Mouse (Mus musculus) neural tube, embryonic 15.5 days (tissue): ENCODE results near the gene Pdss1. TPM values are rescaled to one million over a fixed set of nuclear protein-coding genes. Genes with fewer than 3 reads are reported as not detected.

Source experiments
- ATAC-seq: fragments of 200-750 bp; cut with Nextera tagmentation; 2 replicates; pipeline ENCODE4 v1.8.0; 2017; ENCODE audit warnings: mild to moderate bottlenecking, moderate TSS enrichment, moderate library complexity; ENCODE audit not compliant: low FRiP score
- H3K27ac ChIP-seq: fragments of 300-500 bp; sonication (generic); replicated peaks from 2 replicates; pipeline ENCODE4 v1.5.1; 2015; ENCODE audit warnings: mild to moderate bottlenecking, inconsistent platforms
- H3K27me3 ChIP-seq: fragments of 300-500 bp; sonication (generic); replicated peaks from 2 replicates; pipeline ENCODE4 v1.6.1; 2015; ENCODE audit warnings: inconsistent platforms
- H3K36me3 ChIP-seq: fragments of 300-500 bp; sonication (generic); 2 replicates; pipeline ENCODE4 v1.6.1; 2015; ENCODE audit warnings: inconsistent platforms
- H3K4me1 ChIP-seq: fragments of 300-500 bp; sonication (generic); 2 replicates; pipeline ENCODE4 v1.6.1; 2015; ENCODE audit warnings: inconsistent platforms
- H3K4me2 ChIP-seq: fragments of 300-500 bp; sonication (generic); 2 replicates; pipeline ENCODE4 v1.6.1; 2015; ENCODE audit warnings: inconsistent platforms, mild to moderate bottlenecking, moderate library complexity
- H3K4me3 ChIP-seq: fragments of 300-500 bp; sonication (generic); replicated peaks from 2 replicates; pipeline ENCODE4 v1.5.1; 2015; ENCODE audit warnings: mild to moderate bottlenecking, inconsistent platforms
- H3K9ac ChIP-seq: fragments of 300-500 bp; sonication (generic); replicated peaks from 2 replicates; pipeline ENCODE4 v1.6.1; 2015; ENCODE audit warnings: mild to moderate bottlenecking, inconsistent platforms
- H3K9me3 ChIP-seq: fragments of 300-500 bp; sonication (generic); replicated peaks from 2 replicates; pipeline ENCODE4 v1.6.1; 2016; ENCODE audit warnings: inconsistent platforms
- WGBS: fragments of 180-500 bp; shearing (Covaris S2); methylation state at CpG from one replicate; pipeline ENCODE4 v1.1.7; 2015; ENCODE audit warnings: mixed read lengths; 5-methylcytosine and 5-hydroxymethylcytosine counted together
- polyA plus RNA-seq: library from polyadenylated mRNA; unstranded; fragments of >200 nt; fragmentation: Nextera tagmentation; extraction: Ambion mirVana; gene quantifications from 2 replicates; pipeline ENCODE4 v1.2.1, GENCODE M21; 2015

The Pdss1 gene
- polyA plus RNA-seq, 1 experiment from 2014 or later, result 25.6 TPM

- Histone ChIP-seq H3K4me1 (no peaks in the 10 kb centered on the region), H3K36me3 (no peaks in the 10 kb centered on the region), H3K9me3 (no peaks in the 10 kb centered on the region), H3K27me3 (no peaks in the 10 kb centered on the region), H3K27ac (no peak overlapping the region), H3K9ac (no peak overlapping the region), H3K4me2 (no peak overlapping the region), H3K4me3 (no peak overlapping the region)
- no peak for ATAC-seq
- WGBS, result 92% methylated on average over 3 of the region's 3 CpGs
Observed at GRCm38 (mm10) chr2:22962970-22963369, 67.6 kb downstream of the Pdss1 start.

GRCm38 (mm10) chr2:22977387-22977973 lies 82.2 kb downstream of the Pdss1 start:
- WGBS, result 57% methylated on average over 3 of the region's 3 CpGs
- no peak overlapping the region for H3K4me3 ChIP-seq
- ATAC-seq, result no peak
- H3K27ac ChIP-seq, result no peak overlapping the region
- no peaks in the 10 kb centered on the region for H3K9me3 ChIP-seq
- no peak overlapping the region for H3K9ac ChIP-seq
- H3K4me2 ChIP-seq, result no peak overlapping the region
- peaks cover 7% of the 10 kb centered on the region; the same call in 1 of the 2 replicates for H3K4me1 ChIP-seq
- H3K36me3 ChIP-seq, result no peaks in the 10 kb centered on the region
- no peaks in the 10 kb centered on the region for H3K27me3 ChIP-seq

- Histone ChIP-seq H3K27ac (peak overlapping the region; percentile 68), H3K9ac (no peak overlapping the region)
- 0 out of 2 replicates have a peak, but pooled peaks have one; percentile 55 for ATAC-seq
Observed at GRCm38 (mm10) chr2:22985973-22986657, 90.8 kb downstream of the Pdss1 start.

More at GRCm38 (mm10) chr2:22985973-22986657, 90.8 kb downstream of the Pdss1 start:
- H3K4me3 ChIP-seq, result no peak overlapping the region
- no peaks in the 10 kb centered on the region for H3K27me3 ChIP-seq
- WGBS, result 47% methylated on average over 2 of the region's 2 CpGs
- H3K9me3 ChIP-seq, result no peaks in the 10 kb centered on the region
- no peaks in the 10 kb centered on the region for H3K36me3 ChIP-seq
- peaks cover 4% of the 10 kb centered on the region; the same call in 1 of the 2 replicates for H3K4me1 ChIP-seq
- no peak overlapping the region for H3K4me2 ChIP-seq

Other genes with a start within 250 kb of the Pdss1 start
- gene Apbb1ip, start 121.4 kb upstream of the Pdss1 start, polyA plus RNA-seq, result 1.2 and 4.7 TPM in 2 replicates
- 57.3 and 62.1 TPM in 2 replicates for gene Abi1, start 144.7 kb downstream of the Pdss1 start, polyA plus RNA-seq
- gene Acbd5, start 172.6 kb downstream of the Pdss1 start, polyA plus RNA-seq, result 69.1 and 80.0 TPM in 2 replicates